Mouse (Mus musculus): Measurements from ENCODE around the gene Ercc4.

Gene Ercc4

GRCm38 (mm10) chr16:13196626-13197025, 87.1 kb downstream of the Ercc4 start:
- no peak for DNase-seq (ENCODE audit: low spot score)

DNA sequence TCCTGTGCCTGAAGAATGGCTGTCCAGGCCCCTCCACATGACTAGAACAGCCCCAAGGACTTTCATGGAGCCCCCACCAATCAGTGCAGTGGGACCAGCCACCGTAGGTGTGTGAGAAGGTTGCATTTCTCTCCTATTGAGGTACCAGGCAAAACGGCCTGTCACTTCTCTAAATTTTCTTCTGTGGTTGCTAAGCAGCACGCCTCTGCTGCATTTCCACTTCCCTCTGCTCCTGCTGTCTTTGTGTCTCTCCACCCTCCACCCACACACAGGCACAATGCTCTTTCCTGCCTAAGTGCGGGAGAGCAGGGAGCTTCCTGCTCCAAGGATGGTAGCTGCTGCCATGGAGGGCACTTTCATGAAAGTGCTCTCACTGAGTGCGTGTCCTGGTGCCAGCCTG, 87.8 kb downstream of the Ercc4 start:
- DNase-seq (ENCODE audit: low spot score) = peak; percentile 84

GRCm38 (mm10) chr16:13199204-13199603, 89.7 kb downstream of the Ercc4 start:
- DNase-seq (ENCODE audit: low spot score) = no peak
